ENCODE assay signal across 1 mouse cellular context in genomic region chr2:92023362-92024273, GRCm38 (mm10).
TF ChIP-seq lines count a peak whose summit lies in the region.

No protein-coding gene starts in this region.

TF ChIP-seq in MEL, 35 proteins besides CTCF, POLR2A, EP300 and RAD21 (continued from another document):
- TF ChIP-seq MAFK (IDR thresholded peaks at IDR 0.05; ENCODE audit: borderline replicate concordance, low read depth, low read length) = no peak
- TF ChIP-seq TAL1 (IDR thresholded peaks at IDR 0.05; ENCODE audit: low read length) = no peak
